Mouse (Mus musculus) megakaryocyte-erythroid progenitor cell, adult 5-6 weeks (primary cell): Measurements from ENCODE around the gene Dazap1. TPM values are rescaled to one million over a fixed set of nuclear protein-coding genes. Genes with fewer than 3 reads are reported as not detected.
A peak's percentile ranks its signal among the peaks of the same experiment; 100 is the strongest.
"Not testable (repeated sequence)": the region's sequence is repeated elsewhere in the genome, so short reads cannot be mapped to it uniquely, and the experiment has no call there.

ENCODE experiments used
- ATAC-seq: replicated peaks from 2 replicates; pipeline ENCODE4 v1.8.0; 2016; ENCODE audit warnings: mild to moderate bottlenecking, inconsistent platforms; ENCODE audit not compliant: severe bottlenecking, poor library complexity, low FRiP score, low TSS enrichment
- total RNA-seq, 2 experiments: library from RNA; stranded (forward) in 1 of 2; stranded (reverse) in 1 of 2; fragments of 200-1000, 215-1000 nt in 1 of 2; fragments of >200 nt in 1 of 2; fragmentation: Nextera tagmentation in 1 of 2; gene quantifications; 2 replicates each; pipeline ENCODE4 v1.2.3; 2014 to 2017

The Dazap1 gene
- total RNA-seq, 2 experiments from 2014 or later: 163 to 335 TPM

DNA sequence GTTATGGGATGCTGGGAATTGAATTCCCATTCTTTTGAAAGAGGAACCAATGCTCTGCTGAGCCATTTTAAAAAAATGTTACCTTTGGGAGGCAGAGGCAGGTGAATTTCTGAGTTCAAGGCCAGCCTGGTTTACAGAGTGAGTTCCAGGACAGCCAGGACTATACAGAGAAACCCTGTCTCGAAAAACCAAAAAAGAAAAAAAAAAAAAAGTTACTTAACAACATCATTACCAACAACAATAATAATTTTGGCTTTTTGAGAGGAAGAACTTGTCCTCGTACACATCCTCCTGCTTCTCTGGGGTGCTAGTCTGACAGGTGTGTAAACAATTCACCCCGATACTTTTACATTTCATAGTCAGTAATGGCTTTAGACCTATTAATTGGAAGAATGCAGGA, 12.8 kb upstream of the Dazap1 start:
- not testable (repeated sequence) for ATAC-seq

DNA sequence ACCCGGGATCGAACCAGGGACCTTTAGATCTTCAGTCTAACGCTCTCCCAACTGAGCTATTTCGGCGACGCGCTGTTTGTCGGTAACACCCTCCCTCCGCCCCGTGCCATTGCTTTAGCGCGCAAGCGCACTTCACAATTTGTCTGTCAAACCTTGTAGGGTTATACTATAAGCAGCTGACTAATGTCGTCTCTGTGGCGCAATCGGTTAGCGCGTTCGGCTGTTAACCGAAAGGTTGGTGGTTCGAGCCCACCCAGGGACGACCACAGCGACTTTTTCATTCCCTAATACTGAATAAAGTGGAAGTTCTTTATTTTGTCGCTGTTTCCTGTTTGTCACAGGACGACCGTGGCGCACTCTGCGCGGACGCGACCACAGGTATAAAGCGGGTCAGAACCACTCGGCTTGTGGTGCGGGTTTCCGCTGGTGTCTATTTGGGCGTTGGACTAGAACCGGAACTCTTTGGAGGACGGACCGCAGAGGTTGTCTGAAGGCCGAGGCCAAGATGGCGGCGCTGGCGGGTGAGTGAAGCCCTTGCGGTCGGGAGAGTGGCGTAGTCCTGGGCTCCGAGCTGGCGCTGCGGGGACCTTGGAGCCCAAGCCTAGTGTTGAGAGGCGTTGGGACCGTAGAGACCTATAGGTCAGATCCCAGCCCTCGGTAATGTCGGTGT, 12.2 kb upstream of the Dazap1 start, which contains the start of gene Ndufs7:
TSS of gene Ndufs7 (plus strand) at position 151 of the 670 bp plus-strand sequence.
- ATAC-seq: peak; percentile 72

DNA sequence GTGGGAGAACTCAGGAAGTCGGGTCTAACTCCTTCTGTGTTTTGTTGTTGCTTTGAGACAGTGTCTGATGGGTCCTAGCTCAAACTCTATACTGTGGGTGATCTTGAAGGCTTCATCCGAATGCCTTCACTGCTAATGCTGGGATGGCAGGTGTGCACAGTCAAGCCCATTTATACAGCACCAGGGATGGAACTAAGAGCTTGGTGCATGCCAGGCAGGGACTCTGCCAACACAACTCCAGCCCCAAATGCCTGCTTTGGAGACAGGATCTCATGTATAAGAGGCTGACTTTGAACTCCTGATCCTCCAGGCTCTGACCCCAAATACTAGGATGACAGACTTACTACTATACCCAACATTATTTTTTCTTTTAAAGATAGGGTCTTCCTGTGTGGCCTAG, 11.2 kb upstream of the Dazap1 start:
- no peak for ATAC-seq

DNA sequence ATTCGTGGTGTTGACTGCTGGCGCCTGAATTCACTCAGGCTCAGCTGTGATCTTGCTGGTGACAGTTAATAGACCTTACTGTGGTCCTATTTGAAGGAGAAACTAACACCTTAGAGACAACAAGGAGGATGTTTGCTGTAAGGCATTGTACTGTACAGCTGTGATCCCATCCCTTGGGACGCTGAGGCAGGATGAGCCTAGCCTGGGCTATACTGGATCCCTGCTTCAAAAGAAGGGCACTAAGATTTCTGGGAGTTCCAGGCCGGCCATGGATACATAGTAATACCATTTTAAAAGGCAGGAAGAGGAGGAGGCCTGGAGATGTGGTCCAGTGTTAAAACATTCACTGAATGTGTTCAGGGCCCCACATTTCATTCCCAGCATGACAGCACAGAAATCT, 10.7 kb upstream of the Dazap1 start:
- no peak for ATAC-seq

DNA sequence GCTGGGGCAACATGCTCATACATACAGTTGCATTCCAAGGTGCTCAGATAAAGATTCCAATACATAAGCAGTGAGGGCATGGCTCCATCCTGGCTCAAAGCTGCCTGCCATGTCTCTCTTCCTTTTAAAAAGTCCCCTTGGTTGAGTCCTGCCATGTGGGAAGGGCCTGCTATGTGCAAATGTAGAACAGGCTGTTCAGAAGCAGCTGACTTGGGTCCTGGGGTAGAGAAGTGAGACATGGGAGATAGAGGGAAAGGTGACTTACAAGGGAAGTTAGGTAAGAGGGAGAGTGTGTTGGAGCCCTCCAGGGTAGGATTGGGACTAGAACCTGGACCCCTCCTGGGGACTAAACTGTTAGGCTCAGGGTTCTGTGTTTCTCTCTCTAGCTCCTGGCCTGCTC, 9.3 kb upstream of the Dazap1 start:
- no peak for ATAC-seq

DNA sequence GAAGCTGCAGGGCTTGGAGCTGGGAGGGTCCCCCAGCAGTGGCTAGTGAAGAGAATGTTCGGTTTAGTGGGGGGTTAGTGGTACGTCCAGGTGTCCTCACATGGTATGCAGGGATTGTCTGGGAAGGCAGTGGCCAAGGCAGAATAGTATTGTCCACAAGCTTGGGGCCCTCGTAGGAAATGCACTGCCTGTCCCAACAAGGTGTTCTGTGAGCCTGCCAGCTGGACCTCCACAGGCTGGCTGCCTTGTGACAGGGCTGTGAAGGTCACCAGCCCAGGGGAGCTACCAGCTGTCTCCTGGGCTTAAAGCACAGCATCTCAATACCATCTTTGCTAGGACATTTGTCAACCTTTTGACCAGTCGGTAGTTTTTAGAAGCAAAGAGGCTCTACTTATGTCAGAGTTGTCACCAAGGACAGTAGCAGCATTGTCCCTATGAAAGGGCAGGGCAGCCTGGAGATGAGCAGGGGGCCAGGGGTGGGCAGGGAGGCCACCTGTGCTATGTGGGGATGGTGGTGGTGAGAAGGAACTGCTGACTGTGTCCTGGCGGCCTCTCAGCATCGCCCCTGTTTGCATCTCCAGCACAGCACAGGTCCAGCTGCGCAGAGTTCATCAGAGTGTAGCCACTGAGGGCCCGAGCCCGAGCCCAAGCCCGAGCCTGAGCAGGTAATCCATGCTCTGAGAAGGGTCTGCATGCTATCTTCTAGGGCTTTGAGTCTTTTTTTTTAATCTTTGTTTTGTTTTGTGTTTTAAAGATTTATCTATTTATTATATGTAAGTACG, 8.6 kb upstream of the Dazap1 start:
- no peak for ATAC-seq

DNA sequence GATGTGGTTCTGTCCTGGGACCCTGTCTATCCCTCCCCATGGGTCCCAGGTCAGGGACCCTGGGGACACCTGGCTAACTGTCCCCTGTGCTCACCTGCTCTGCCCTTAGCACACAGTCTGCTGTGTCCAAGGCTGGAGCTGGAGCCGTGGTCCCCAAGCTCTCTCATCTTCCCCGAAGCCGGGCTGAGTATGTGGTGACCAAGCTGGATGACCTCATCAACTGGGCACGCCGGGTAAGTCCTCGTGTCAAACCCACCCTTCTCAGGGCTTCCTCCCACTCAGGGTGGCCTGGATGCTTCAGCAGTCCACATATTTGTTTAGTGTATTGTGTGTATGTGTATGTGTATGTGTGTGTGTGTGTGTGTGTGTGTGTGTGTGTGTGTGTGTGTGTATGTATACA, 7.7 kb upstream of the Dazap1 start:
- no peak for ATAC-seq

DNA sequence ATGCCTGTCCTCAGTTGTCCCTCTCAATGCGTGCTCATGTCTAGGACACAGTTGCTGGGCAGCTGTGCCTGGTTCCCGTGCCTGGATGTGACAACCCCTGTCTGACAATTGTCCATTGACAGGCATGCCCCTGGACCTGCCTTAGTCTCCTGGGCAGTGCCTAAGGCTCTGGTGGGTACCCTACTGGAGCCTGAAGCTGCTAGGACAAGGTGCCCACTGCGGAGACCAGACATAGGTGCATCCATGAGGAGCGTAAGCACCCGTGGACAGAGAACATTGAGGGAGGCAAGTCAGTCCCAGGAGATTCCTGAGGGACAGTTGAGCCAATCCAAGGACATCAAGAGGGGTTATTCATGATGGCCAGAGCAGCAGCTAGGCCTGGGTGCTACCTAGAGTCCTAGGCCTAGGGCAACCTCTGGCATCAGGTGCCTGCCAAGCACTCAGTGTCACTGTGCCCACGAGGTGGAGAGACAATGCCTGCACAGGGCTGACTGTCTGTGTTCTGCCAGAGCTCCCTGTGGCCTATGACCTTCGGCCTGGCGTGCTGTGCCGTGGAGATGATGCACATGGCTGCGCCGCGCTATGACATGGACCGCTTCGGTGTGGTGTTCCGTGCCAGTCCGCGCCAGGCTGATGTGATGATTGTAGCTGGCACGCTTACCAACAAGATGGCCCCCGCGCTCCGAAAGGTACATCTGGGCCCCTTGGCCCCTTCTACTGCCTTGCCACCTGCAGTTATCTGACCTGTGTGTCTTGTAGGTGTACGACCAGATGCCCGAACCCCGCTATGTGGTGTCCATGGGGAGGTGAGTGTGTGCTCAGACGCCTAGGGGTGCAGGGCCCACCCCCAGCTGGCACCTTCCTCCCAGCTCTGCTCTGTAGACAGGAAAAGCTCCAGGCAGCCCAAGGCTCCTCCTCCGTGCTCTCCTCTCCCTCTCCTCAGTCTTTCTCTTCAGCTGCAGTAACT, 6.7 kb upstream of the Dazap1 start:
- ATAC-seq: no peak

DNA sequence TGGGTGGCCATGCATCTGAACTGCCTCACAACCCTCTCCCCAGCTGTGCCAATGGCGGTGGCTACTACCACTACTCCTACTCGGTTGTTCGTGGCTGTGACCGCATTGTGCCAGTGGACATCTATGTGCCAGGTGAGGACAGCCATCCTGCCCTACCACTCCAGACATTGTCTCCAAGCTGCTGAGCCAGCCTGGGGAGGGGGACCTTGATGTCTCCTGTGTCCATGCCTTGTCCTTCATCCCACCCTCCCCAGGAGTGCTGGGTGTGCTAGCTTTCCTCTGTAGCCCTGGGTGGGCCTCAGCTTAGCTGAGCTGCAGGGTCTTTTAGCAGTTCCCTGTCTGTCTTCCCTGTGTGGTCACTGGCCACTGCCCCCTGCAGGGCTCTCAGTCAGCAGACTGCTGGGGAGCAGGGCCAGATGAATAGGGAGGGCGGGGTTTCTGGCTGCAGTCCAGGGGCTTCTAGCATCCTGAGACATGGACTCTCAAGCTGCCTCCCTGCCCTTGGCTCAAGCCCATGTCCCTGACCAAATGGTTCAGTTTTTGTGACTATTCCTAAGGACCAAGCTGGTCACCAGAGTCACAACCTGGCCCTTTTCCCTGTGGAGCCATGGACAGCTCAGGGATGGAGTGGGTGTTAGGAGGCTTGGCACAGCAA, 5.3 kb upstream of the Dazap1 start:
- ATAC-seq: no peak

DNA sequence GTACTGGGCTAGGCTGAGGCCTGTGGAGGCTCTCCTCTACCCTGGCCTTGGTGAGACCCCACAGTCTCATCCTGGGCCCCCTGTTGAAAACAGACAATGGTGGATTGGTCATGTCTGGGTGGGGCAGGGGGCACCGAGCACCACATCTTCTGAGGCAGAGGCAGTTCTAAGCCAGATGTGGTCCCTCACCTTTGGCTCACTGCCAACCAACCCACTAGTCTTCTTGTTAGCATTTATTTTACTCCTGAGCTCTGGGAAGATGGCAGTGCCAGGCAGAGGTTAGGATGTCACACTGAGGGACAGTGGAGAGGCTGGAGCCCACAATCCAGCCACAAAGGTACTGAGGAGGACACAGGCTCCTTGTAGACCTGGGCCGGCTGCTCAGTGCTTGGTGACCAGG, 3.4 kb upstream of the Dazap1 start:
- no peak for ATAC-seq

DNA sequence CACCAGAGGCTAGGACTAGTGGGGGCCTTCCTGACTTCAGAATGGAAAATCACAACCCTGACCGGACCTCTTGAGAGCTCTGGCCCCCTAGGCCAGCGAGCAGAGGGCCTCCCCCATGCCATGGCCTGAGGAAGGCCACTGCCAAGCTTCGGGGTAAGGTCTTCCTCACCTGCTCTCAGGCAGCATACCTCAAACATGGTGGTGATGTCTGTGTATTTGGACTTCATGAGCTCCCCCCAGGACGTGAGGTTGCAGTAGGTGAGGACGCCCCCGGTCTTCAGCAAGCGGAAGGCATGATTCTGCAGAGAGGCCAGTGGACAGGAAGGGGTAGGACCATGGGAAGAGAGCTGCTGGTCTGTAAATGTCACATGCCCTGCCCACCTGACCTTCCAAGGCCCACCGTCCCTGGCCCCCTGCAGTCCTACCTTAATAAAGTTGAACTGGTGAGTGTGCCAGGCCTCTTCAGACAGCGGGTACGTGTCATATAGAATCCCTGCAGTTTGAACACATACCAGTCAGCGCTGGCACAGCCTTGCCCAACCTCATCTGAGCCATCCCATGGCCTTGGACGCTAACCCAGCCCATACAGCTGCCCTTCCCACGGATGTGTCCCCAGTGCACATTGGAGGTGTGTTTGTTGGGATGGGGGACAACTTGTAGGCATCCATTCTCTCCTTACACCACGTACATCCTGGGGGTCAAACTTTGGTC, 2.4 kb upstream of the Dazap1 start:
- no peak for ATAC-seq

DNA sequence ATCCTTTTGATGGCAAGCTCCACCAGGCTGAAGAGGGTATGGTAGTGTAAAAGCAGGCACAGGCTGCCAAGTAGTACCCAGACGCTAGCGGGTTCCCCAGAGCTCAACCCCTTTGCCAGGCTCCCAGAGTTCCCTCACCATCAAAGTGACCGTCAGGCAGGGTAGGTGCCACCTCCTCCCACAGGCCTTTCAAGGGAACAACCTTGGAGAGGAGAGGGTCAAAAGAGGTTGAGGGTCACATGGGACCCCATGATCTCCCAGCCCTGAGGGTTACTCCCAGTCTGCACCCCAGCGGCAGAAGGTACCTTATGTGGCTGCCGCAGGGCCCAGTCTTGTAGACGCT, 1.9 kb upstream of the Dazap1 start:
- ATAC-seq: no peak

DNA sequence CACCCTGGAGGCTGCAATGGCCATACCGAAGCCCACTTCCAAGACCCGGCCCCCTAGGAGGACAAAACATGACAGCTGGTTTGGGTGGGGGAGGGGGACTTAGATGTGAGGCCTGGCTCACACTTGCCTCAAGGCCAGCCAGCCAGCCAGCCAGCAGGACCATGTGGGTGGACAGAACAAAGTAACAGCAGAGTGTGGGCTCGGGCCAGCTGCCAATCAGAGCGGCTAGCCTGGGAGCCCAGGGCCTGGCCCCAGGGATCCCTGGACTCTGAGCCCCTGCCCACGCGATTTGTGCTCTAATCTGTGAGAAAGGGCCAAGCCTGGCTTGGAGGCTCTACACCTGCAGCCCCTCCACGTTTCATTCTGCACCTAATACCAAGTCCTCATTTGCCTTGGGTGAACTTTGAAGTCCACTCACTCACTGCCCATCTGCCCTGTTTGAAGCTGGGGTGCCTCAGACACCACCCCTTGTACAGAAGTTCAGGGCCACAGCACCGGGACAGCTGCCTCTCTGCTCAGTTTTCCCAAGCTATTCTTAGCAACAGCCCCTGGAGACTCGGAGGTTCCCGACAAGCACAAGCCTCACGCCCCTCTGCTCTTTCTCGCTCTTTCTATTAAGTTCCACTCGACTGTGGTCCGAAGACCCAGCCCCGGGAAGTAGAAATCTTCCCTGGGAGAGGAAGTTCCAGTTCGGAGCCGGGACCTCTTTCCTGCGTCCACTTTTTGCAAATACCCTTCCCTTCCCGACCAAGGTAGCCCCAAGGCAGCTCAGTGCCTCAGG, 1.2 kb upstream of the Dazap1 start:
- ATAC-seq: no peak

DNA sequence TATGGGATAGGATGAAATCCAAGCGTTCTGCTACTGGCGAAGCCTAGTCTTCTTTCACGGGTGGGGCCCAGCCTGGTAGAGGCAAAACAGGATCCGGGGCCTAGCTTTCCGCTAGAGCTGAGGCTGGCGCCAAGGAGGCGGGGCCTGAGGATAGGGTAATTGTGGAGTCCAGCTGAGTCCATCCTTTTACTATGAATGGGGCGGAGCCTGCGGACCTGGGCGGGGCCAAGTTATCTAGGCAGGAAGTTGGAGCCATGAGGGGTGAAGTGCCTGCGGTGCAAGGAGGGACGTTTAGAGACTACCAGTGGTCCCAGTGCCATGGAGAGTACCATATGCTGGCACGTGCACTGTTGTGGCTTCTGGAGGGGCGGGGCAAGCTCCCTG, 291 bp downstream of the Dazap1 start:
- peak; percentile 70 for ATAC-seq

DNA sequence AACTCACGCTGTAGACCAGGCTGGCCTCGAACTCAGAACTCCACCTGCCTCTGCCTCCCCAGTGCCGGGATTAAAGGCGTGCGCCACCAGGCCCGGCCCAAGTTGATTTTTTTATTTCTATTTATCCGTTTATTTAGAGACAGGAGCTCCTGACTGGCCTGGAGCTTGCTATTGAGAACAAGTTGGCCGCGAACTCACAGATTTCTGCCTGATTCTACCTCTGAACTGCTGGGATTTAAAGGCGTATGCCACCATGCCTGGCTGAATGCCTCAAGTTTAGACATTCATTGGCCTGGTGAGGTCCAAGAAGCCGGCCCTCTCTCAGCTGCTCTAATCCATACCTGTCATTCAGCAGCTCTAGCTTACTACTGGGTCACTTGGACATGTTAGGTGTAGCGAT, 883 bp downstream of the Dazap1 start:
- no peak for ATAC-seq

DNA sequence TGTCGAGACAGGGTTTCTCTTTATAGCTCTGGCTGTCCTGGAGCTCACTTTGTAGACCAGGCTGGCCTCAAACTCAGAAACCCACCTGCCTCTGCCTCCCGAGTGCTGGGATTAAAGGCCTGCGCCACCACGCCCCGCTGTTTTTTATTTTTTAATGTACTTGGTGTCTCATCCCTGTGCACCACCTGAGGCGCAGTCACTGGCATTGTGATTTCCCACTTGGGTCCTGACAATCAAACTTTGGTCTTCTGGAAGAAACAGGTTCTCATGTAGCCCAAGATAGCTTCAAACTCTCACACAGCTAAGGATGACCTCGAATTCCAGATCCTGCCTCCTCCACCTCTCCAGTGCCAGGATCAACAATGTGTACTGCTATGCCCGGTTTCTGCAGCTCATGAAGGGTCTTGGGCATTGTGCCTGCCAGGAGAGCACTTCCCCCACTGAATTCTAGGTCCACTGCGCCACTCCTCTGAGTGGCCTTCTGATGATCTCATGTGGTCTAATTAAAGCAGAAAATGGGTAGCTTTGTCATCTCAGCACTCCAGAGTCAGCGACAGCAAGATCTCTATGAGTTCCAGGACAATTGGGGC, 1.6 kb downstream of the Dazap1 start:
- no peak for ATAC-seq

DNA sequence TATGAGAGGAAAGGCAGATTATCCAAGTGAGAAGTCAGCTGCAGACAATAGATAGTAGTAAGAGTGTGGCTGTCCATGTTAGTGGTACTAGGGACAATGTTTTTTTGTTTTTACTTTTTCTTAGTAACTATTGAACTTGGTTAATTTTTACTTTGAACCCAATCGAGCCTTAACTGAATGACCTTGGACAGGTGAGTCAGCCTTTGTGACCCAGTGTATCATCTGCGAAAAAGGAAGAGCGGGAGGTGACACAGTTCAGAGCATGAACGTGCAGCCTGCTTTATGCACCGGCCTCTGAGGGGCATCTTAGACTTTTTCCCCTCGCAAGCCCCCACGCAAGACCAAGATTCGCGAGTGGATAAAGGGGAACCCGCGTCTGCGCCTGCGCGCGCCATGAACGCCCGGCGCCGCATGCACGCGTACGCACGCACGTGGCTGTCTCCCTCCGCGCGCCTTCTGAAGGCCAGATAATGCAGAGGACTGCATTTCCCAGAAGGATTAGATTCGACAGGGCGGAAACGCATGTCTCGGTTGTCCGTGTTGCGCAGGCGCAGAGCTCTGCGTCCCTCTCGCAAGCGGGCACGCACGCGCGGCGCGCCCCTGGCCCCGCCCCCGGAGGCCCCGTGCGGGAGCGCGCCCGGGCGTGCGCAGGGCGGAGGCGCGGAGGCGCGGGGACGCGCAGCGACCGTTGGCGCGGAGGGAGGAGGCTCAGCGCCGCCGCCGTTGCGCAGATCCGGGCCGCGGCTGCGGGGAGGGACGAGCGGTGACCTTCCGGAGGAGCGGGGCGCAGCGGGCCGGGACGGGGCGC, 3.3 kb downstream of the Dazap1 start:
- ATAC-seq: peak; percentile 46
